Mouse (Mus musculus): ENCODE results near the gene Nceh1. TPM values are rescaled to one million over a fixed set of nuclear protein-coding genes. Genes with fewer than 3 reads are reported as not detected.

Gene Nceh1
- polyA plus RNA-seq, 1 experiment from 2014 or later: 14.0 TPM

DNA sequence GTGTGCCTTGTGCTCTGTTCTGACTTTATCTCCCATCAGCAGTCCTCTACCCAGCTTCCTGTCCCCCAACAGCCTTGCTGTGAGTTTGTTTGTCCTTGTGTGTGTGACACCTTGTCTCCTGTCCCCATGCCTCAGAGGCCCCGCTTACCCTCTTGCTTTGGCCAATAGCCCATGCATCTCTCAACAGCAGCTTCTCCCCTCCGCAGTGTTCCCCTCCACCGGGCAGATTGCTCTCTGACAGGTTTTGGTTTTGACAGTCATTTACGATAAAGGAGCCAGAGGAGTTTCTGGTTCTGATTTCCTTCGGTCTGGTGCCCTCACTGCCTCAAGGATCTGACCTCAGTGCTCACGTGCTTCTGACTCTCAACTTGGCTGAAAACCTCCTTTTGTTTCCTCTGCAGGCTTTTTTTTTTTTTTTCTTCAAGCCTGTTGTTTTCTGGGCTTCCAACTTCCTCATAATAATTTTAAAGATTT, 11.1 kb downstream of the Nceh1 start:
- no peak overlapping the region for H3K9ac ChIP-seq
- H3K4me3 ChIP-seq: no peak overlapping the region
- H3K9me3 ChIP-seq: no peaks in the 10 kb centered on the region
- H3K4me1 ChIP-seq: peaks cover 57% of the 10 kb centered on the region
- no peaks in the 10 kb centered on the region for H3K36me3 ChIP-seq
- H3K27me3 ChIP-seq (replicated peaks): no peaks in the 10 kb centered on the region
- WGBS: 5% methylated on average over 6 of the region's 6 CpGs
- ATAC-seq (ENCODE audit: extremely low read depth, insufficient number of reproducible peaks, low FRiP score, low TSS enrichment): no peak
- peak overlapping the region; percentile 83 for H3K27ac ChIP-seq (replicated peaks)
- peak overlapping the region; percentile 36 for H3K4me2 ChIP-seq

DNA sequence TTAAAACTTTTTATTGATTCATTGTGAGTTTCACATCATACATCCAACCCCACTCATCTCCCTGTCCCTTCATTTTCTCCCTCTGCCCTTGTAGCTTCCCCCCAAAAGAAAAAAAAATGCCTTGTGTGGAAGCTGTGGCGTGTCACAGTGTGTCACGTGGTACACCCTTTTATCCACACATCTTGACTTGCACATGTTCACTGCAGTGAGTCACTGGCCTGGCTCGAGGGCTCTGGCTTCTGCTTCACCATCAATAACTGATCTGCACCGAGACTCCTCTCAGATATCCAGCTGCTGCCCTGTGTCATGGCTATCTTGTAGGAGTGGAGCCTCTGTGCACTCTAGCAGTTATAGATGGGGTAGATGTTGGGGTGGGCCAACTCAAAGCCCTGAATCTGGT, 12.4 kb downstream of the Nceh1 start:
- Histone ChIP-seq H3K27ac (replicated peaks) (no peak overlapping the region), H3K4me3 (no peak overlapping the region), H3K27me3 (replicated peaks) (no peaks in the 10 kb centered on the region), H3K9me3 (no peaks in the 10 kb centered on the region), H3K9ac (no peak overlapping the region), H3K36me3 (no peaks in the 10 kb centered on the region), H3K4me2 (no peak overlapping the region), H3K4me1 (peaks cover 46% of the 10 kb centered on the region)
- no peak for ATAC-seq (ENCODE audit: extremely low read depth, insufficient number of reproducible peaks, low FRiP score, low TSS enrichment)
- 61% methylated on average over 4 of the region's 4 CpGs for WGBS

DNA sequence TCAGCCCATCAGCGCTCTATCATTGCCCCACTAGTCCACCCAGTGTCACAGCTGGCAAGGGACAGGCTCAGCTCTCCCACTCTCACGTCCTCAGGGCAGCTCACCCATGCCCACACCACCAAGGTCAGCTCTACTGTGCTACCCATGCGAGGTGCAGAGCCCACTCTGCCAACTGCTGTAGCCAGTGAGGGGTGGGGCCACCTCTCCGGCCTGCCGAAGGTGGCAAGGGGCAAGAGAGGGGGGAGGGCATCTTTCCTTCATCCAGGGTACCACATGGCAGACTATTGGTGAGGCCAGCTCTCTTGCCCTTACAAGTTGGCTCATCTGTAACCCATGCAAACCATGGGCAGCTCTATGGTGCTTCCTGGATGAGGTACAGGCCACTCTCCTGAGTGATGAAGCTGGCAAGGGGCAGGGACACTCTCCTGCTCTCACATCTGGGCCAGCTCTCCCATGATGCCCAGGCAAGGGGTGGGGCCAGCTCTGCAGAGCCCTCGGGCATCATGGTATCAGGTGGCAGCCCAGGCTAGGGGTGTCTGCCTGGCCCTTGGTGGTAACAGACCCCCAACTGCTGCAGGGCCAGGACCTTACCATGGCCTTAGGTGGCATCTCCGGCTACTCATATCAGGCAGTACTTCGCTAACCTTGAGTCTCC, 12.9 kb downstream of the Nceh1 start:
- no peaks in the 10 kb centered on the region for H3K36me3 ChIP-seq
- ATAC-seq (ENCODE audit: extremely low read depth, insufficient number of reproducible peaks, low FRiP score, low TSS enrichment): no peak
- no peak overlapping the region for H3K4me3 ChIP-seq
- peaks cover 41% of the 10 kb centered on the region for H3K4me1 ChIP-seq
- no peak overlapping the region for H3K27ac ChIP-seq (replicated peaks)
- H3K27me3 ChIP-seq (replicated peaks): no peaks in the 10 kb centered on the region
- WGBS: 75% methylated on average over 8 of the region's 8 CpGs
- no peak overlapping the region for H3K9ac ChIP-seq
- no peak overlapping the region for H3K4me2 ChIP-seq
- no peaks in the 10 kb centered on the region for H3K9me3 ChIP-seq

DNA sequence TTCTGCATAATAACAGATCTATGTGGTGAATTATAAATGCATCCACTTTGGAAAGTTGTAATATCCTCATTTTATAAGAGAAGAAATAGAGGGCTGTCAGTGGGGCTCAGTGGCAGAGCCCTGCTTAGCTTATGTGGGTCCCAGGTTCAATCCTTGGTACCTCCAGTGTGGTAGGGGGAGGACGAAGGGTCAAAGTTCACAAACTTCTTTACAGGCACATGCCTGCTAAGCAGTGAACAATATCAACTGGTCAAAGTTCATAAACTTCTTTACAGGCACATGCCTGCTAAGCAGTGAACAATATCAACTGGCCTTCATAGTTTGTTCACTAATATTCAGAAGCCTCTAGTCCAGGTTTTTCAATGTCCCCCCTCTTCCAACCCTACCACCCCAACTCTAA, 13.8 kb downstream of the Nceh1 start:
- Histone ChIP-seq H3K27me3 (replicated peaks) (no peaks in the 10 kb centered on the region), H3K4me3 (no peak overlapping the region), H3K27ac (replicated peaks) (no peak overlapping the region), H3K36me3 (no peaks in the 10 kb centered on the region), H3K4me1 (peaks cover 41% of the 10 kb centered on the region), H3K9me3 (no peaks in the 10 kb centered on the region), H3K4me2 (no peak overlapping the region), H3K9ac (no peak overlapping the region)
- 74% methylated on average over 1 of the region's 1 CpGs for WGBS
- no peak for ATAC-seq (ENCODE audit: extremely low read depth, insufficient number of reproducible peaks, low FRiP score, low TSS enrichment)

DNA sequence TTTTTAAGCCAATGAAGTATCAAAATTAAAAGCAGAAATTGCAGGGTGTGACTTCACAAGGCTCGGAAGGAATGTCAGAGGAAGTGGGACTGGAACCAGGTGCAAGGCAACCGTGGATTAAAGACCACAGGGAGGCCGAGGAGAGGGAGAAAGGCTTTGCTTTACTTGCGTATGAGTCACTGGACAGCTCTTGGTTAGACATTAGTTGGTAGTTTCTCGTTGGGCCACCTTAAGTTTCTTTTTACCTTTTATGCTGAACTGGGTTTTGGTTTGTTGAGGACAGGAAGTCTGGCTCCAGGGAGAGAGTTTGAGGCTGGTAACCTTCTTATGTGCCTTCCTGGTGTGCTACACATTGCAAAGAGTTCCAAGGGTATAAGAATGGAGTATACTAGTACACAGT, 15.1 kb downstream of the Nceh1 start:
- Histone ChIP-seq H3K9ac (no peak overlapping the region), H3K27ac (replicated peaks) (no peak overlapping the region), H3K4me3 (no peak overlapping the region), H3K4me2 (no peak overlapping the region), H3K27me3 (replicated peaks) (no peaks in the 10 kb centered on the region), H3K9me3 (no peaks in the 10 kb centered on the region), H3K4me1 (peaks cover 34% of the 10 kb centered on the region), H3K36me3 (no peaks in the 10 kb centered on the region)
- WGBS: 73% methylated on average over 5 of the region's 5 CpGs
- ATAC-seq (ENCODE audit: extremely low read depth, insufficient number of reproducible peaks, low FRiP score, low TSS enrichment): no peak

DNA sequence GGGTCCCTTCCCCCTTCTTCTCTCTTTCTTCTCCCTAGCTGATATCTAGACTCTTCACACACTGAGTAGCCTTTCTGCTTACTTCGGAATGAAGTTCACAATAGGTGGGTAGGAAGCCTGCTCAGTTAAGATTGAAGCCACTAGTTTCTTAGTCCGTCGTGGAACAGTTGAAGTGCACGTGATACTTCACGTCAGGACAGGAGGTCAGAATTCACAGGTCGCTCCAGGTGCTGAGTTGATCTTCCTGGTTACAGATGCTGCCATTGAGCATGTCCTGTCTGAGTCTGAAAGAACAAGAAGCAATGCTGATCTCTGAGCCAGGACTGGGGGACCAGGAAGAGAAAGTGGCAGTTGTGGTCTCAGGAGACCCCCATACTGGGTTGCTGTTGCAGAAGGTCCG, 16.4 kb downstream of the Nceh1 start:
- no peak overlapping the region for H3K27ac ChIP-seq (replicated peaks)
- H3K9me3 ChIP-seq: no peaks in the 10 kb centered on the region
- no peak overlapping the region for H3K4me2 ChIP-seq
- peaks cover 21% of the 10 kb centered on the region for H3K4me1 ChIP-seq
- no peak overlapping the region for H3K9ac ChIP-seq
- no peak for ATAC-seq (ENCODE audit: extremely low read depth, insufficient number of reproducible peaks, low FRiP score, low TSS enrichment)
- H3K27me3 ChIP-seq (replicated peaks): no peaks in the 10 kb centered on the region
- H3K4me3 ChIP-seq: no peak overlapping the region
- no peaks in the 10 kb centered on the region for H3K36me3 ChIP-seq
- 83% methylated on average over 7 of the region's 7 CpGs for WGBS

DNA sequence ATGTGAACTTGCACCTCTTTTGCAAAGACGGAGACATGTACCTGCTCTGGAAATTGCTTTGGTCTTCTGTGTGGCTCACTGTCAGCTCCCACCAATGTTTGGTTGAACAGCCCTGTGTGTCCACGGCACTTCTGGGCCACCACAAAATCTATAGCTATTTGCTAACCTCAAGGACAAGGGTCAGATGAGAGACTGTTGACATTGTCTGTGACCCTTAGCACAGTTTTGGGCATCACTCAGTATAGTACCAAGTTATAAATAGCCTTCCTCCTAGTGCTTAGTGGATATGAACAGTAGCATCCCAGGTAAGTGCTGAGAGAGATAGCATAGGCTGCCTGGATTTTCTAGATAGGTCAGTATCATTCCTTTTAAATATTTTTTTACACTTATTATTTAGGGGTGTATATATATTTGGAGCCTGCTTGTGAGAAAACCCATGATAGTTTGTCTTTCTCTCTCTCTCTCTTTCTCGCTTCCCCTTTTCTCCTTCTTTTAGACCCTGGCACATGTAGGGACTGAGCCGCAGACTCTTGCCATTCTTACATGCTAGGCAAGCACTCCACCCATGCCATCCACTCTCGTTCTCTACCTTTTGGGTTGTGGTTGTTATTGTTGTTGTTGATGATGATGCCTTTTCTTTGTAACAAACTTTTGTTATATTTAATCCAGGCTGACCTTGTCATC, 19.1 kb downstream of the Nceh1 start:
- no peak overlapping the region for H3K9ac ChIP-seq
- H3K27me3 ChIP-seq (replicated peaks): no peaks in the 10 kb centered on the region
- no peaks in the 10 kb centered on the region for H3K36me3 ChIP-seq
- H3K4me2 ChIP-seq: no peak overlapping the region
- ATAC-seq (ENCODE audit: extremely low read depth, insufficient number of reproducible peaks, low FRiP score, low TSS enrichment): no peak
- H3K27ac ChIP-seq (replicated peaks): no peak overlapping the region
- H3K4me1 ChIP-seq: peaks cover 36% of the 10 kb centered on the region
- H3K4me3 ChIP-seq: no peak overlapping the region
- WGBS: 70% methylated on average over 5 of the region's 5 CpGs
- no peaks in the 10 kb centered on the region for H3K9me3 ChIP-seq

DNA sequence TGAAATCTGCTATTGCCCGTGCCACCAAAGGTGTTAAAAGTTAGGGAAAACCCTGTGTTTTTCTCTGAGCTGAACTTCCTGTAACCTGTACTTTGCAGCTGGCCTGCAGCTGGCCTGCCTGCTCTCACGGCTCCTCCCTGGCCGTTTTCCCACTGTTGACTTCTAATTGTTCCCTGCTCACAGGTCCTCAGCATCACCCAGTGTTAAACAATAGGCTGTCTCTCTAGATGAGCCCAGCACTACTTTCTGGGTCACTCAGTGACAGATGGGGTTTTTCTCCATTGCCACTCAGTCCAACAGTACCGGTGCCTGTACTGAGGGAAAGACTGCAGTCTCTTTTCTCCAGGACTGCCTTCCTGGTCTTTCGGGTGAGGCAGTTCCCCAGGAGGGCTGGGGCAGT, 22.3 kb downstream of the Nceh1 start:
- H3K36me3 ChIP-seq: peaks cover 8% of the 10 kb centered on the region
- H3K4me3 ChIP-seq: no peak overlapping the region
- H3K27me3 ChIP-seq (replicated peaks): no peaks in the 10 kb centered on the region
- peak overlapping the region; percentile 61 for H3K27ac ChIP-seq (replicated peaks)
- H3K9me3 ChIP-seq: peaks cover 4% of the 10 kb centered on the region; the same call in 1 of the 2 replicates
- 36% methylated on average over 5 of the region's 5 CpGs for WGBS
- H3K4me1 ChIP-seq: peaks cover 36% of the 10 kb centered on the region
- no peak for ATAC-seq (ENCODE audit: extremely low read depth, insufficient number of reproducible peaks, low FRiP score, low TSS enrichment)
- no peak overlapping the region for H3K4me2 ChIP-seq
- H3K9ac ChIP-seq: 0 out of 2 replicates have a peak overlapping the region, but pooled peaks have one; percentile 19

DNA sequence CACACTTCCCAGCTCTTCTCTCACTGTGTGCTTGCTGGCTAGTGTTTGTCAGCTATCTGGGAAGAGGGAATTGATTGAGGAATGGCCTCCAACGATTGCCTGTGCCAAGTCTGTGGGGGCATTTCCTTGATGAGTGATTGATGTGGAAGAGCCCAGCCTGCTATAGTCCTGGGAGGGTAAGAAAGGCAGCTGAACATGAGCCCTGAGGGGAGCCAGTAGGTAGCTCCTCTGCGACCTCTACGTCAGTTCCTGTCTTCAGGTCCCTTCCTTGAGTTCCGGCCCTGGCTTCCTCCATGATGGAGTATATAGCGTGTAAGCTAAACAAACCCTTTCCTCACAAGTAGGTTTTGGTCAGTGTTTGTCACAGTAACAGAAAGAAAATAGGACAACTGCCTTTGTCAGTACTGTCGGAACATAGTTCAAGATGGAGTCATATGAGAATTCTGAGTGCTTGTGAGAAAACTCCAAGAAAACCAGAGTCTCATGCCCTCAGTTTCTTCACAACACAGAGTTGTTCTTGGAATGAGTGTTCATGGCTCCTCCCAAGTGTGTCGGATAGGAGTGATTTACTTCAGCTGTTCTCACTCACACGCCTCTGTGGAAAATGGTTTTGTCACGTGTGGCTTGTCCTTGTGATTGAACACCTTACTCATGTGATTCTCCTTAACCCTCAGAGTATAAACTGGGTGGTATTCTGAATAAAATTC, 22.9 kb downstream of the Nceh1 start:
- no peak for ATAC-seq (ENCODE audit: extremely low read depth, insufficient number of reproducible peaks, low FRiP score, low TSS enrichment)
- H3K9ac ChIP-seq: no peak overlapping the region

DNA sequence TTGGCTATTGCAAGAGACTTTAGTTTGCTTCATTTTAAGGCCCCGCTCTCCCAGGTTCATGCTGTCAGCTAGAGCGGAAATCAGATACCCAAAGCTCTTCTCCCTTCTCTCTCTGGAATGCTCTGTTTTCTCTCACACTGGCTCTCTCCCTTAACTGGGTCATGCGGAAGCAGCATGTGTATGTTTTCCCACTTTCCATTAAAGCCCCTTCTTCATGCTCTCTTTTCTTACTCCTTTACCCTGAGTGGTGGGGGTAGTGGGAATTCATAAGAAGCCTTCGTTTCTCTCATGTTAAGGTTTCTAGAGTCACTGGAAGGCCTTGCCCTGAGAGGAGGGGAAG, 23.4 kb downstream of the Nceh1 start:
- no peak for ATAC-seq (ENCODE audit: extremely low read depth, insufficient number of reproducible peaks, low FRiP score, low TSS enrichment)
- H3K9ac ChIP-seq: no peak overlapping the region
- 48% methylated on average over 4 of the region's 4 CpGs for WGBS
- H3K4me1 ChIP-seq: peaks cover 32% of the 10 kb centered on the region
- H3K4me3 ChIP-seq: no peak overlapping the region
- H3K9me3 ChIP-seq: peaks cover 4% of the 10 kb centered on the region; the same call in 1 of the 2 replicates
- H3K27ac ChIP-seq (replicated peaks): peak overlapping the region; percentile 61
- H3K4me2 ChIP-seq: no peak overlapping the region
- no peaks in the 10 kb centered on the region for H3K27me3 ChIP-seq (replicated peaks)
- H3K36me3 ChIP-seq: peaks cover 8% of the 10 kb centered on the region

More for the DNA sequence above, 22.9 kb downstream of the Nceh1 start:
- Histone ChIP-seq H3K4me3 (no peak overlapping the region), H3K36me3 (peaks cover 8% of the 10 kb centered on the region), H3K27me3 (replicated peaks) (no peaks in the 10 kb centered on the region), H3K9me3 (peaks cover 4% of the 10 kb centered on the region; the same call in 1 of the 2 replicates), H3K4me1 (peaks cover 36% of the 10 kb centered on the region), H3K27ac (replicated peaks) (peak overlapping the region; percentile 61), H3K4me2 (no peak overlapping the region)
- 55% methylated on average over 9 of the region's 9 CpGs for WGBS

DNA sequence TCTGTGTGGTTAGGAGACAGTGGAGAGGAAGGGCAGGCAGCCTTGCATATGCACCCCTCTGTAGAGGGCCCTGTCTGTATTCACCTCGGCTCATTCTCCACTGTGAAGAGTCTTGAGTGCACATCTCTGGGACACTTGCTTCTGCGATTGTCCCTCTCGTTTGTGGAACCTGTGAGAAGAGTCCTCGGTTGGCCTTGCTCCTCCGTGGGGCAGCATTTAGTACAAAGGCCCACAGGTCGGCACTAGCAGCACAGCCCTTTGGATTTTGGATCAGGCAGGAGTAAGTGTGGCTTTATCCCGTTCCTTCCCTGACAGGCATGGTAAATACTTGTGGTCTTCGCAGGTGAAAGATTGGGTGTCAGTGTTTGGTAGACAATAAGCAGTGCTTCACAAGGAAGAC, 23.8 kb downstream of the Nceh1 start:
- Histone ChIP-seq H3K4me1 (peaks cover 28% of the 10 kb centered on the region), H3K4me3 (no peak overlapping the region), H3K4me2 (no peak overlapping the region), H3K9ac (no peak overlapping the region), H3K27me3 (replicated peaks) (no peaks in the 10 kb centered on the region), H3K36me3 (peaks cover 8% of the 10 kb centered on the region), H3K27ac (replicated peaks) (peak overlapping the region; percentile 61), H3K9me3 (peaks cover 4% of the 10 kb centered on the region; the same call in 1 of the 2 replicates)
- WGBS: 70% methylated on average over 8 of the region's 8 CpGs
- ATAC-seq (ENCODE audit: extremely low read depth, insufficient number of reproducible peaks, low FRiP score, low TSS enrichment): no peak
